Mouse (Mus musculus): Measurements from ENCODE around the gene Evx2.

Evx2 gene

DNA sequence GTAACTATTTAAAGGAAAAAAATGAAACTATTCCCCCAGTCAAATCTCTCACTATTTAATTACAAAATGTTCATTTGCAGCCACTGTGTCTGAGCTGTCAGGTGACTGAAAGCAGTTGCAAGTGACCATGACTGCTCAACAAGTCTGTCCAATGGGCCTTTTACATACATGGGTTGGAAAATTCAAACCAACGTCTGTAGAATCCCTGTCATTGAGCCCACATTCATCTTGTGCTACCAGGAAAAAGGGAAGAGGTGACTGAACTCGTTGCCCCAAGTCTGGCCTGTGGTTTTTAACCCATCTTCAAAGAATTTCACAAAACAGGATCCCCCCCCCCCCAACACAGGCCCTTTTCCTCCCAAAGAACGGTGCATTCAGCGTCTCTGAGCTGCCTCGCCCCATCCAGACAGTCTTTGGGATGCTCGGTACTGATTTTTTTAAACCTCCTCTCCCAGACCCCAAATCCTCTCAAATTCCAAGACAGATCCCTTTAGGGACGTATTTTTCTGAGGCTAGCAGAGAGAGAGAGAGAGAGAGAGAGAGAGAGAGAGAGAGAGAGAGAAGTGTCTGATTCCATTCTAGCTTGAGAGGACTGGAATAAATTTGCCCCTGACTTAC is 36.6 kb upstream of the Evx2 start:
- DNase-seq (ENCODE audit: low read depth, low spot score): no peak

DNA sequence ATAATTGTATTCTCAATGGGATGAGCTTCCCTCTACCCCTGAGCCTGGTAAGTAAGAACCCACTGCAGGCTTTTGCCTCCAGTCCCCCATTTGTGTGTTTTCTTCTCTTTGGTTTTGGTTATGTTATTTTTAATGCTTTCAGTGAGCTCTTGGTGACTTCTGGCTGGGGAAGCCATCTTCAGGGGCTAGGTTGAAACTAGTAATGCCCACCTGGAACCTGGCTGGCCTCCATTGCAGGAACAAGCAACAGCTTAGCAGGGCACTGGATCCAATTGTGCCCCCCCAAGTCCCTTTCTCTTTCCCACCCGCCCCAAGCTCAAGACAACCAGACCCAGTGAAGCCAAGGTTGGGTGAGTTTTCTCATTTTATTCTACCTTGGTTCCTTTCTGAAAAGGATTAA is 36.0 kb upstream of the Evx2 start:
- no peak for DNase-seq (ENCODE audit: low read depth, low spot score)

GRCm38 (mm10) chr2:74694066-74694465 is 34.7 kb upstream of the Evx2 start:
- DNase-seq (ENCODE audit: low read depth, low spot score): no peak

- DNase-seq (ENCODE audit: low read depth, low spot score): no peak
Measured at GRCm38 (mm10) chr2:74693432-74693827, 34.1 kb upstream of the Evx2 start.

DNA sequence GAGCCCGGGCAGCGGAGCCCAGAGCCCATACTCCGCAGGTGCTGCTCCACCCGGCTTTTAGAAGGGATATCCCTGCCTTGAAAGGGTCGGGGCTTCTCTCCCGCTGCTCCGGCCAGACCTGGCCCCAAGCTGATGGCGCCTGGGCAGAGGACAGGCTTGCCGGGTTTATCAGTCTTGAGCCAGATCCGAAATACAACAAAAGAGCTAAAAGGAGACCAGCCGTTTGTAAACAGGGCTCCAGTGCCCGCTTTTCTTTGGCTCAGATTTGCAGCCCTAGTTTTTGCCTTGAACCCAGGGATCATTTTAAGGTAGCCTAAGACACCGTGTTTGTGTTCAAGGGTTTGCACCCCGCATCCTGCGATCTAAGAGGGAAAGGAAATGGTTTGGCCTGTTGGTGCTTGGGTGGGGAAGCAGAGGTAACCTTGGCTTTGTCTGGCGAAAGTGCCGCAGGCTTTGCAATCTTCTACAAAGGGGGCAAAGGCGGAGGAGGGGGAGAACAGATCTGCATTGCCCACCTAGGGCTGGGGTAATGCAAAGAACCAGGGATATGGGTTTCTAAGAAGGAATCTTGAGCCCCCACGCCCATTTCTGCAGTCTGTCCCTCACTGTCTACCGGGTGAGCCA is 33.6 kb upstream of the Evx2 start:
- DNase-seq (ENCODE audit: low read depth, low spot score): no peak

- DNase-seq (ENCODE audit: low read depth, low spot score): no peak
Measured at GRCm38 (mm10) chr2:74691995-74692807, 32.8 kb upstream of the Evx2 start.

DNA sequence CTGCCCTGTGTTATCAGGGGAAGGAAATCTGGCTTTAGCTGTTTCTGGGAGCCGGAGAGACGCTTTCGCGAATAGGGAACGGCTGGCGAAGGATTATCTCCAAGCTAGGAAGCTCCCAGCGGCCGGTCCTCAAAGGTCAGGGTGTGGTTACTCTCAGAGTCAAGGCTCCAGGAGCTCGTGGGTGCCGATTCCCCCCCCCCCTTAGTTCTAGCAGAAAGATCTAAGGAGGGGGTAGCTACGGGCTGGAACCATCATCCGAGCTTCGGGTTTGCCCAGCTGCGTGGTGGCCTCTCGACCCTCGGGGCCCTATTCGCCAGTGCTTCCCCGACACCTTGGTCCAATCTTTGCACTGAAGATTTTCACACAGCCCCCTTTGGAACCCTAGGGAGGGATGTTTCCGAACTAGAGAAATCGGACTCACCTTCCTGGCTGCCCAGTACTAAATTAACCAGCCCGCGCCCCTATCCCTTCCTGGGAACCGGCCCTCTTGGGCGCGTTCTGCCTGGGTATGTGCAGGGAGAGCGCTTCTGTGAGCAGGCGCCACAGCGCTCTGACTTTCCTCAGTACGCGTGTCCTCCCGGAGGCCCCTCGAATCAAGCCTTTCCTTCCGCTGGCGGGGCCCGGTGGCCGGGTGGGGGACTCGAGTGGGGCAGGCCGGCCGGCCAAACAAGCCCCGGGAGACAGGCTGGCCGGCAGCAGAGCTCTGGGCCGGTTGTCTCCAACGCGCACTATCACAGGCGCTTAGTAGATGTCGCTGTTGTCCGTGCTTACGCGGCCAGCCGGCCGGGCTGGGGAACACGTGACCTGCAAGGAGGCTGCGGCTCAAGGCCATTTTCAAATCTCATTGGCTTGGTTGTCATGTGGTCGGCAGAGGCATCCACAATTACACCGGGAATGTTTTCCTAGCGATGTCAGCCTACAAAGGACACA is 31.9 kb upstream of the Evx2 start, which contains the start of gene Hoxd10:
TSS of gene Hoxd10 (plus strand) at position 903 of the 930 bp plus-strand sequence.
- no peak for DNase-seq (ENCODE audit: low read depth, low spot score)

DNA sequence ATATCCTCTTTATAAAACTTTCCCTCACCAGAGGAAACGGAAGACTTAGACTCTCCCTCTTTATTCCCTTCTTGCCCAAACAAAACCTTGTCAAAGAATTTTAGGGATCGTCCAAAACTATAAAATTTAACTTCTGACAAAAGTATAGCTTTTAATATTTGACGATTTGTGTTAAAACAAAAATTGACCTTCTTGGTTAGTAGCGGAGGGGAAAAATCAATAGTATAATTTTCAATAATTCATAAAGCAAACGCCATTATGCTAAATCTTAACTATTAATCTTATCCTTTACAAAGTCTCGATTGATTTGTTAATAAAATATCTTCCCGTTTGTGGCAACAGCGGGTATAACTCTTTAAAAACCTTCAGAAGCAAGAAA is 31.0 kb upstream of the Evx2 start:
- no peak for DNase-seq (ENCODE audit: low read depth, low spot score)

- DNase-seq (ENCODE audit: low read depth, low spot score): no peak
Measured at GRCm38 (mm10) chr2:74689574-74690337, 30.4 kb upstream of the Evx2 start.

DNA sequence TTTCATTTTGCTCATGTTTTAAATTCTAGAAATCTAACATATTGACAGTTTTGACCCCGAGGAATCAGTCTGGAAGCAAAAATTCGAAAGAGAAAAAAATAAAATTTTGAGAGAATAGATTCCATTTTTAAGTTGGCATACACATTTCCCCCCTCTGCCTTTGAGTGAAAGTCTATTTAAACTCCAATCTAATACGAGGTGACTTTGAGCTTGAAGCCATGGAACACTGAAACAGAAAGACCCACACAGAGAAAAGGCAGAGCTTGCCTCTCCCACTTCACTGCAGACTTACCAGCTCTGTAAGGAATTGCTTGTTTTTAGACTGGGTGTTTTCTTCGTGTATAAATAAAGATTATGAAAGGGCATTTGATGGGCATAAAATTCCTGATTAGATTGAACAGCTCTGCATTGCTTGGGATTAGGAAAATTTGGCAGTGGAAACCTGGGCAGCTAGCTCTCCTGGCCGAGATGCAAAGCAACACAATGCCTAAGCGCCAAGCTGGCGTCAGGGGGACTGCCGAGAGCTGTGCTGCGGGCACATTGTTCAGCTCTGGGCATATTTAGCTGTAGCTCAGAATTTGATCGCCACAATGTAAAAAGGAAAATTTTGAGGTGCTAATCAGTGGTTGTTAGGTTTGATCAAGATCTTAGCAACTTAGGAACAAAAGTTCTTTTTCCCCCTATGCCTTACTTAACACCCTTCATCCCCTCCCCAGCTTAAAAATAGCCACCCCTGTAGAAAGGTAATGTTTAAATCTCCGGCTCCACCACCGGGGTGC is 29.6 kb upstream of the Evx2 start:
- DNase-seq (ENCODE audit: low read depth, low spot score): no peak

GRCm38 (mm10) chr2:74687698-74688555 is 28.6 kb upstream of the Evx2 start:
- DNase-seq (ENCODE audit: low read depth, low spot score): no peak

DNA sequence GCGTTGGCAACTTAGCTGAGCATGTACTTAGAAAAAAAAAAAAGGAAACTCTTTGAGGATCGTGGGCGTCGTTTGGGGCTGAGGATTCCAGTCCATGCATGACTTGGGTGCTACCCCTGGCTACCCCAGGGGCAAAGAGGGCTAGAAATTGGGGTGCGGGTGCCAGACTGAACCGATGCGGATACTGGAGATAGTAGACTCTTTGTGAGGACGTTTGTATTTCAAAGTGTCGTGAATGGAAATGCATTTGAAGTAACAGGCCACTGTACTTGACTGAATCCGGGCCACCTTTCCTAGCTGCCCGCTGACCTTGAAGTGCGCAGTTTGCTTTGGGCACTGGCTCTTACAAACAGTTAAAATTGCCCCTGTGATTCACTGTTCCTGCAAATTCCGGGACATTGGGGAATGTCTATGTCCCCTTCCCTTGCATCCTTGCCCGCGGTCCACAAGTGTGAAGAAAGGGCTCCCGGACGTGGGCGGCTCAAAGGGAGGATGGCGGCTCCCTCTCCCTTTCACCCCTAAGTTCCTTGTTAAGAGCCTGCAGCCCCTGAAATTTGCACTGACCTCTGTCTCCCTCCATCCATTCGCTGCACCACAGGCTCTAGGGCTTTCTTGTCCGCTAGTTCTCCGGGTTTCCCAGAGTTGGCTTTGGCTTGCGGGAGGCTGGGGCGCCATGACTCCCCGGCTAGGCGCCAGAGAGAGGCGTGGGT is 27.8 kb upstream of the Evx2 start:
- DNase-seq (ENCODE audit: low read depth, low spot score): no peak

GRCm38 (mm10) chr2:74686301-74686987 is 27.1 kb upstream of the Evx2 start:
- no peak for DNase-seq (ENCODE audit: low read depth, low spot score)

- no peak for DNase-seq (ENCODE audit: low read depth, low spot score)
Measured at GRCm38 (mm10) chr2:74685059-74685603, 25.8 kb upstream of the Evx2 start.

DNA sequence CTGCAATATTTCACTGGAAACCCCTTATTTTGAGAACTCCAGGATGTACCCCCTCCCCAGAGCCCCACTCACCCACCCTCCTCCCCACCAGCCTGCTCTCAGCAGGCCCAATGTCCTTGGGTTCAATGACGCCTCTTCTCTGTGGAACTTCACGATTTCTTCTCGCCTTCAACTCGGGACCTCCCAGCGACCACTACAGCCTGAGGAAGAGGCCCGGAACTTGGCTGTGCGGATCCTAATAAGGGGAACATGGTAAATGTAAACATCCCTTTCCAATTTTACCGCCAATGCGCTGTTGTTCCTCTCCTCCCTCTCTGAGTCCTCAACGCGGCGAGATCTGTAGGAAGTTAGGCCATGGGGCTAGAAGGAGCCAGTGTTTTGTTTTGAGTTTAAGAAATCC is 24.7 kb upstream of the Evx2 start:
- DNase-seq (ENCODE audit: low read depth, low spot score): no peak

- no peak for DNase-seq (ENCODE audit: low read depth, low spot score)
Measured at GRCm38 (mm10) chr2:74683471-74683951, 24.2 kb upstream of the Evx2 start.

DNA sequence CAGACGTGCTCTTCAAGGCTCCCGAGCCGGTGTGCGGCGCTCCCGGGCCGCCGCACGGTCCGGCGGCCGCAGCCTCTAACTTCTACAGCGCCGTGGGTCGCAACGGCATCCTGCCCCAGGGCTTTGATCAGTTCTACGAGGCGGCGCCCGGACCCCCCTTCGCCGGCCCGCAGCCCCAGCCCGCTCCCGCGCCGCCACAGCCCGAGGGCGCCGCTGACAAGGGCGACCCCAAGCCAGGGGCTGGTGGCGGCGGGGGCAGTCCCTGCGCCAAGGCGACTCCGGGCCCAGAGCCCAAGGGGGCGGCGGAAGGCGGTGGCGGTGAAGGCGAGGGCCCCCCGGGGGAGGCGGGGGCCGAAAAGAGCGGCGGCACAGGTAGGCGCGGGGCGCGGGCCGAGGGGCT is 23.4 kb upstream of the Evx2 start:
- DNase-seq (ENCODE audit: low read depth, low spot score): no peak
